Mouse (Mus musculus): ENCODE data around the gene Nrd1. TPM values are rescaled to one million over a fixed set of nuclear protein-coding genes. Genes with fewer than 3 reads are reported as not detected.

Nrd1 gene
- polyA plus RNA-seq, 1 experiment from 2014 or later, result 33.8 TPM

DNA sequence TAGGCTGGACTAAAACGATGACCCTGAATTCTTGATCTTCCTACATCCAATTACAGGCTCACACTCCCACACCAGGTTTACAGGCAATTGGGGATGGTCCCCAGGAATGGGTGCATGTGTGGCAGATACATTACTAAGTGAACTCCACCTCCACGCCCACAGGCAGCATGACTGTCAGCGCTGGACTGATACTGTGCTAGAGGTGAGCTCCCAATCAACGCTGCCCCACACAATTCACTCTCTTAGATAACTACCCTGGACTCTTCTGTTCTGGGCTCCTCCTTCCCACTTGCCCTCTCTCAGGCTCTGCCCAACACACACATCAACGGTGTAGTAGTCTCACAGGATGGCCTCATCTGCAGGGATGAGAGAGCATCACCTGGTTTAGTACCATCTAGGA, 91.9 kb downstream of the Nrd1 start:
- H3K27ac ChIP-seq (ENCODE audit: low read length), result no peak overlapping the region
- H3K27me3 ChIP-seq (ENCODE audit: control insufficient read depth, insufficient read depth, low read depth, low read length), result no peaks in the 10 kb centered on the region
- H3K9me3 ChIP-seq (replicated peaks; ENCODE audit: control insufficient read depth, low read length), result no peaks in the 10 kb centered on the region
- H3K4me1 ChIP-seq (ENCODE audit: control insufficient read depth, low read depth, low read length), result peaks cover 9% of the 10 kb centered on the region
- no peak overlapping the region for H3K9ac ChIP-seq (ENCODE audit: low read depth, low read length)
- WGBS (ENCODE audit: insufficient replicate concordance), result 49% methylated on average over 5 of the region's 5 CpGs
- no peak overlapping the region for H3K4me2 ChIP-seq (ENCODE audit: low read depth, low read length)
- no peak overlapping the region for H3K4me3 ChIP-seq (ENCODE audit: low read depth, low read length)
- ATAC-seq (ENCODE audit: low read depth), result peak; percentile 73
- H3K36me3 ChIP-seq (ENCODE audit: control insufficient read depth, insufficient read depth), result no peaks in the 10 kb centered on the region; the same call in 1 of the 2 replicates

DNA sequence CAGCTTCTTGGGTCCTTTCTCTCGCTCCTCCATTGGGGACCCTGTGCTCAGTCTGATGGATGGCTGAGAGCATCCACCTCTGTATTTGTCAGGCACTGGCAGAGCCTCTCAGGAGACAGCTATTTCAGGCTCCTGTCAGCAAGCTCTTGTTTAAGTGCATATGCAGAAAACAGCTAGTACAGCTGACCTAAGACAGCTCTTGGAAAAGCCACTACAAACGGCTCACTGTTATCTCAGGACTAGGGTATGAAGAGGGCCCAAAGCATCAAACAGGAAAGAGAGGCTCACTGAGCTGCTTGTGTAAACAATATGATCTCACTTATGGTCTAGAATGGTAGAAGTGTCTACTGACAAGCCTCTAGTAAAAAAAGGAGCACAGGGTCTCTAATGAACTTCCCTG, 93.8 kb downstream of the Nrd1 start:
- H3K27ac ChIP-seq (ENCODE audit: low read length), result no peak overlapping the region
- no peaks in the 10 kb centered on the region for H3K36me3 ChIP-seq (ENCODE audit: control insufficient read depth, insufficient read depth)
- H3K9ac ChIP-seq (ENCODE audit: low read depth, low read length), result no peak overlapping the region
- peaks cover 12% of the 10 kb centered on the region for H3K4me1 ChIP-seq (ENCODE audit: control insufficient read depth, low read depth, low read length)
- WGBS (ENCODE audit: insufficient replicate concordance), result 48% methylated on average over 2 of the region's 2 CpGs
- no peak overlapping the region for H3K4me3 ChIP-seq (ENCODE audit: low read depth, low read length)
- H3K4me2 ChIP-seq (ENCODE audit: low read depth, low read length), result no peak overlapping the region
- no peaks in the 10 kb centered on the region for H3K27me3 ChIP-seq (ENCODE audit: control insufficient read depth, insufficient read depth, low read depth, low read length)
- no peak for ATAC-seq (ENCODE audit: low read depth)
- no peaks in the 10 kb centered on the region for H3K9me3 ChIP-seq (replicated peaks; ENCODE audit: control insufficient read depth, low read length)

DNA sequence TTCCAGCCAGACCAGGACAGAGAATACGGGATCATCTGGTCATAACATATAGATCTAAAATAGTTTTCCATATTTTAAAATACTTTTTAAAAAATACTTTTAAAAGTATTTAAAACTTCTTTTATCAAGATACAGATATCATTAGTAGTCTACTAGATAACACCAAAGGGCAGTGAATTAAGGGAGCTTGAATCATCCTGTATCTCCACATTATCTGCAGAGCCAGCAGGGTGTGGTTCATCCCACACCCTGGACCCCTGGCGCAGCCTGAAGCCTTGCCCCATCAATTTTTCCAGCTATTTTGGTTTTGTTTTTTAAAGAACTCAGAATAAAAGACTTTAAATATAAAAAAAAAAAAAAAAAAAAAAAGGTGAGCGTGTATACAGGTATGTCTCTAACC, 98.4 kb downstream of the Nrd1 start:
- Histone ChIP-seq H3K4me3 (ENCODE audit: low read depth, low read length) (no peak overlapping the region), H3K36me3 (ENCODE audit: control insufficient read depth, insufficient read depth) (peaks cover 4% of the 10 kb centered on the region; the same call in 1 of the 2 replicates), H3K4me1 (ENCODE audit: control insufficient read depth, low read depth, low read length) (peaks cover 6% of the 10 kb centered on the region), H3K27ac (ENCODE audit: low read length) (no peak overlapping the region; the same call in 1 of the 2 replicates), H3K9me3 (replicated peaks; ENCODE audit: control insufficient read depth, low read length) (no peaks in the 10 kb centered on the region), H3K4me2 (ENCODE audit: low read depth, low read length) (peak overlapping the region; percentile 27; the same call in 1 of the 2 replicates), H3K9ac (ENCODE audit: low read depth, low read length) (no peak overlapping the region), H3K27me3 (ENCODE audit: control insufficient read depth, insufficient read depth, low read depth, low read length) (no peaks in the 10 kb centered on the region)
- peak; percentile 76 for ATAC-seq (ENCODE audit: low read depth)
- WGBS (ENCODE audit: insufficient replicate concordance), result 68% methylated on average over 3 of the region's 3 CpGs

DNA sequence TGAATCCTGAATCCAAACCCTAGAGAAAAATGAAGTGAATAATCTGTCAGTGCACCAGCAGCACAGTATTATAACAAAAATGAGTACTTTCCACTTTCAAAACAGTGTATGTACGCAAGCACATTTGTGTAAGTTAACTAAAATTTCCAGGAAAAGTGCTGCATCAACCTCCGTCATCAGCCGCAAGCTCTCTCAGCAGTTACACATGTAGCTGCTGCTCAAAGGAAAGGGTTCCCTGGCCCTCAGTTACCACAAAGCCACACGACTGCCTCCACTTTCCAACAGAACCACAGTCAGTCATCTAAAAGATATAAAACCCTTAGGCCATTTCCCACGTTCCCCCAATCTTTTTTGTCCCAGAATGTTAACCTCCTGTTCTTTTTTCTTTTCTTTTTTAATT, 102.1 kb downstream of the Nrd1 start:
- H3K27ac ChIP-seq (ENCODE audit: low read length), result no peak overlapping the region
- H3K9ac ChIP-seq (ENCODE audit: low read depth, low read length), result no peak overlapping the region
- WGBS (ENCODE audit: insufficient replicate concordance), result 49% methylated on average over 5 of the region's 5 CpGs
- peaks cover 4% of the 10 kb centered on the region; the same call in 1 of the 2 replicates for H3K36me3 ChIP-seq (ENCODE audit: control insufficient read depth, insufficient read depth)
- ATAC-seq (ENCODE audit: low read depth), result no peak
- no peak overlapping the region for H3K4me2 ChIP-seq (ENCODE audit: low read depth, low read length)
- no peak overlapping the region for H3K4me3 ChIP-seq (ENCODE audit: low read depth, low read length)
- H3K27me3 ChIP-seq (ENCODE audit: control insufficient read depth, insufficient read depth, low read depth, low read length), result no peaks in the 10 kb centered on the region
- H3K4me1 ChIP-seq (ENCODE audit: control insufficient read depth, low read depth, low read length), result peaks cover 11% of the 10 kb centered on the region
- no peaks in the 10 kb centered on the region for H3K9me3 ChIP-seq (replicated peaks; ENCODE audit: control insufficient read depth, low read length)

DNA sequence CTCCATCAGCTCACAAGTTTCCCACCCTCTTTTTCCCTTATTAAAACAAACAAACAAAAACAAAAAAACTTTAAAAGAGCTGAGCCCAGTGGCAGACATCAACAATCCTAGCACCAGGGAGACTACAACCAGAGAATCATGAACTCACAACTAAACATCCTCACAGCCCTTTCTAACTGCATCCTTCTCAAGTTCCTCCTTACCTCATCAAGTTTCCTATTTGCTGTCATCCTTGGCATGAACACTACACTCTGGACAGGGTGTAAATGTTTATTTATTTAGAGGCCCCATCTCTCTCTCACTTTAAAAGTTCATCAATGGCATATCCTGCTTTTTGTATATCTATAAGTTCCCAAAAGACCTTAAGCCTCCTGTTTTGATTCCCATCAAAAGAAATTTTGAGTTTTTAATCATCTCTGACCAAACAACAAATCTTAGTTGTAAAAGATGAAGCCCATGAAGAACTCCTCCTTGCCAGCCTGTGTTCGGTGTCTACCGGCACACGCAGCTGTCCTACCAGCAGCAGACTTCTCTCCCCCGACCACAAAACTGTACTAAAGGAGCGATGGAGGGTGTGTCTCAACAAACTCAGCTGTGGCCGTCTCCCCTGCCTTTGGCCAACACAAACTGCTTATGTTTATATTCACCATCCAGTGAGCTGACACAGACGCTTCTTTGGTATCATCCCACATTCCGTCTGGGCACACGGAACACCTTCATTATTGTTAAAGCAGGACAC, 102.9 kb downstream of the Nrd1 start:
- Histone ChIP-seq H3K9me3 (replicated peaks; ENCODE audit: control insufficient read depth, low read length) (no peaks in the 10 kb centered on the region), H3K27me3 (ENCODE audit: control insufficient read depth, insufficient read depth, low read depth, low read length) (no peaks in the 10 kb centered on the region), H3K27ac (ENCODE audit: low read length) (no peak overlapping the region), H3K4me1 (ENCODE audit: control insufficient read depth, low read depth, low read length) (peaks cover 11% of the 10 kb centered on the region), H3K36me3 (ENCODE audit: control insufficient read depth, insufficient read depth) (peaks cover 4% of the 10 kb centered on the region; the same call in 1 of the 2 replicates), H3K4me3 (ENCODE audit: low read depth, low read length) (no peak overlapping the region), H3K9ac (ENCODE audit: low read depth, low read length) (no peak overlapping the region), H3K4me2 (ENCODE audit: low read depth, low read length) (no peak overlapping the region)
- 54% methylated on average over 9 of the region's 9 CpGs for WGBS (ENCODE audit: insufficient replicate concordance)
- ATAC-seq (ENCODE audit: low read depth), result no peak

DNA sequence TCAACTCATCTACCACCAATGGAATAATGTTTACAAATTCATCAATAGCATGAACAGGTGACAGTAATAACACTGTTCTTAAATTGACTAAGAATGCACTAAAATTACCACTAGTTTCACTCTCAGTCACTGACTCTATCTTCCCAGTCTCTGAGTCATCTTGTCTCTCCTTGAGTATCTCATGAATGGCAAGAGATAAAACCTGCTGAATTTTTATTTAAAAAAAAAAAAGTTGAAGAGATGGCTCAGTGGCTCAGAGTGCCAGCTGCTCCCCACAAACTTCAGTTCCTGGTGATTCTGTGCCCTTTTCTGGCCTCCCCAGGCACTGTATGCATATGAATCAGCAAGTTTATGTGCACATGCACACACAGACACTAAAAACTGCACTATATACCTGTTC, 104.8 kb downstream of the Nrd1 start:
- no peak for ATAC-seq (ENCODE audit: low read depth)

DNA sequence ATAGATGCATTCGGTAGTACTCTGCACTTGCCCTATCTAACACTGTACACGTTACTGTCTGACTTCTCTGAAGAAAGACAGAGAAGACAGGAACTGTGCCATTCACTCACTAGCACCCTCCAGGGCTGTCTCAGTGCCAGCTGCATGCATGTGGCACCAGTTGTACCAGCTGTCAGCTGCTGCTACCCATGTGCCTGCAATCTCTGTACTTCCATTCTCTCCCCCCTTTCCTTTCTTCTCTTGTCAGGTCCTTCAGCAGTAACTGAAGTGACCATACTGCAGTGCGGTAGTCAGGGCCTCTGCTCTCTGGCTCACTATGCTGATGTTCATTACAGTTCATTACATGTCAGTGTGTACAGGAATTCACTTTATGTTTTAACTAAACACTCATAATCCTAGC, 105.6 kb downstream of the Nrd1 start:
- 52% methylated on average over 3 of the region's 3 CpGs for WGBS (ENCODE audit: insufficient replicate concordance)
- Histone ChIP-seq H3K4me1 (ENCODE audit: control insufficient read depth, low read depth, low read length) (peaks cover 5% of the 10 kb centered on the region), H3K4me3 (ENCODE audit: low read depth, low read length) (no peak overlapping the region), H3K36me3 (ENCODE audit: control insufficient read depth, insufficient read depth) (peaks cover 4% of the 10 kb centered on the region; the same call in 1 of the 2 replicates), H3K27ac (ENCODE audit: low read length) (no peak overlapping the region), H3K27me3 (ENCODE audit: control insufficient read depth, insufficient read depth, low read depth, low read length) (no peaks in the 10 kb centered on the region), H3K9me3 (replicated peaks; ENCODE audit: control insufficient read depth, low read length) (no peaks in the 10 kb centered on the region), H3K4me2 (ENCODE audit: low read depth, low read length) (no peak overlapping the region), H3K9ac (ENCODE audit: low read depth, low read length) (no peak overlapping the region)
- ATAC-seq (ENCODE audit: low read depth), result no peak

More for the DNA sequence above, 104.8 kb downstream of the Nrd1 start:
- Histone ChIP-seq H3K4me2 (ENCODE audit: low read depth, low read length) (no peak overlapping the region), H3K27me3 (ENCODE audit: control insufficient read depth, insufficient read depth, low read depth, low read length) (no peaks in the 10 kb centered on the region), H3K9me3 (replicated peaks; ENCODE audit: control insufficient read depth, low read length) (no peaks in the 10 kb centered on the region), H3K36me3 (ENCODE audit: control insufficient read depth, insufficient read depth) (peaks cover 4% of the 10 kb centered on the region; the same call in 1 of the 2 replicates), H3K4me3 (ENCODE audit: low read depth, low read length) (no peak overlapping the region), H3K9ac (ENCODE audit: low read depth, low read length) (no peak overlapping the region), H3K4me1 (ENCODE audit: control insufficient read depth, low read depth, low read length) (peaks cover 5% of the 10 kb centered on the region), H3K27ac (ENCODE audit: low read length) (no peak overlapping the region)

DNA sequence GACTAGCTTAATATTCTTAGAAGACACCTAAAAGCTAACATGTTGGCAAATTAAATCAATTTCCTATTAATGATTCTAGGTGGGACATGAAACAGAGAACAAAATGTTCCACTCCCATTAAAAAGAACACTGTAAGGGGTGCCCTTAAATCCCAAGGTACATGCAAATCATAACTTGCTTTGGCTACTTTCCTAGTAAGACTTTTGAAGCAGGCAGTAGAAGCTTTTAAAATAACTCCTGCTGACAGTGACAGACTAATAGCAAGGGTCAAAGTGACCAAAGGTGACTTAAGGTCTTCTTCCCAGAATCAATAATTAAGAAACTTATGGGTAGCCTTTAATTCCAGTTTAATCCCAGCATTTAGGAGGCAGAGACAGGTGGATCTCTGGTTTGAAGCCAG, 106.1 kb downstream of the Nrd1 start:
- Histone ChIP-seq H3K9ac (ENCODE audit: low read depth, low read length) (no peak overlapping the region), H3K4me1 (ENCODE audit: control insufficient read depth, low read depth, low read length) (peaks cover 5% of the 10 kb centered on the region)

DNA sequence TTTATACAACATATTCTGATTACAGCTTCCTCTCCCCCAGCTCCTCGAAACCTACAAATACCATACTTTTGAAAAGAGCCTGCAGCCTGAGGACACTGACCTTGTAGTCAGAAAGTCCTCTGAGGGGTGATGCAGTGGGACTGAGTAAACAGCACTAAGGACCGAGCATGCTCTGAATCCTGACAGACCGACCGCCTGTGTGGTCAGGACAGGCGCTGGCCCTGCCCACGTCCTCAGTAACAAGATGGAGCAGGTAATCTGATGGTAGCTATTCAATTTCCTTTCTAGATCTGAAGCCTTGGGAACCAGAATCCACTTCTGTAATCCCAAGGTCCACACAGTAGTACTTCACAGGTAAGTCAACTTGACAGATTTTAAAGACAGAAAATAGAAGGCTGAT, 108.6 kb downstream of the Nrd1 start:
- H3K4me2 ChIP-seq (ENCODE audit: low read depth, low read length), result no peak overlapping the region
- no peaks in the 10 kb centered on the region for H3K27me3 ChIP-seq (ENCODE audit: control insufficient read depth, insufficient read depth, low read depth, low read length)
- peaks cover 7% of the 10 kb centered on the region for H3K4me1 ChIP-seq (ENCODE audit: control insufficient read depth, low read depth, low read length)
- H3K9me3 ChIP-seq (replicated peaks; ENCODE audit: control insufficient read depth, low read length), result no peaks in the 10 kb centered on the region
- no peak overlapping the region for H3K4me3 ChIP-seq (ENCODE audit: low read depth, low read length)
- WGBS (ENCODE audit: insufficient replicate concordance), result 72% methylated on average over 6 of the region's 6 CpGs
- ATAC-seq (ENCODE audit: low read depth), result no peak
- H3K27ac ChIP-seq (ENCODE audit: low read length), result no peak overlapping the region
- H3K36me3 ChIP-seq (ENCODE audit: control insufficient read depth, insufficient read depth), result no peaks in the 10 kb centered on the region
- no peak overlapping the region for H3K9ac ChIP-seq (ENCODE audit: low read depth, low read length)

More for the DNA sequence above, 106.1 kb downstream of the Nrd1 start:
- no peak overlapping the region for H3K27ac ChIP-seq (ENCODE audit: low read length)
- no peak overlapping the region for H3K4me3 ChIP-seq (ENCODE audit: low read depth, low read length)
- H3K9me3 ChIP-seq (replicated peaks; ENCODE audit: control insufficient read depth, low read length), result no peaks in the 10 kb centered on the region
- H3K36me3 ChIP-seq (ENCODE audit: control insufficient read depth, insufficient read depth), result no peaks in the 10 kb centered on the region; the same call in 1 of the 2 replicates
- ATAC-seq (ENCODE audit: low read depth), result no peak
- H3K27me3 ChIP-seq (ENCODE audit: control insufficient read depth, insufficient read depth, low read depth, low read length), result no peaks in the 10 kb centered on the region
- H3K4me2 ChIP-seq (ENCODE audit: low read depth, low read length), result no peak overlapping the region

All from liver, embryonic 16.5 days (tissue).